Mouse (Mus musculus) lung, adult 2 months (tissue): ENCODE results near the gene Stoml2.

Experiments
- CTCF ChIP-seq: fragments of 200-500 bp; IDR thresholded peaks from 2 replicates; pipeline ENCODE4 v1.5.1; 2011; ENCODE audit warnings: mild to moderate bottlenecking, low read length, control low read depth; ENCODE audit not compliant: insufficient read depth
- POLR2A ChIP-seq: fragments of 200-500 bp; IDR thresholded peaks from 2 replicates; pipeline ENCODE4 v1.6.1; 2011; ENCODE audit warnings: low read depth, mild to moderate bottlenecking, control low read depth, low read length, borderline replicate concordance; ENCODE audit errors: extremely low read depth

DNA sequence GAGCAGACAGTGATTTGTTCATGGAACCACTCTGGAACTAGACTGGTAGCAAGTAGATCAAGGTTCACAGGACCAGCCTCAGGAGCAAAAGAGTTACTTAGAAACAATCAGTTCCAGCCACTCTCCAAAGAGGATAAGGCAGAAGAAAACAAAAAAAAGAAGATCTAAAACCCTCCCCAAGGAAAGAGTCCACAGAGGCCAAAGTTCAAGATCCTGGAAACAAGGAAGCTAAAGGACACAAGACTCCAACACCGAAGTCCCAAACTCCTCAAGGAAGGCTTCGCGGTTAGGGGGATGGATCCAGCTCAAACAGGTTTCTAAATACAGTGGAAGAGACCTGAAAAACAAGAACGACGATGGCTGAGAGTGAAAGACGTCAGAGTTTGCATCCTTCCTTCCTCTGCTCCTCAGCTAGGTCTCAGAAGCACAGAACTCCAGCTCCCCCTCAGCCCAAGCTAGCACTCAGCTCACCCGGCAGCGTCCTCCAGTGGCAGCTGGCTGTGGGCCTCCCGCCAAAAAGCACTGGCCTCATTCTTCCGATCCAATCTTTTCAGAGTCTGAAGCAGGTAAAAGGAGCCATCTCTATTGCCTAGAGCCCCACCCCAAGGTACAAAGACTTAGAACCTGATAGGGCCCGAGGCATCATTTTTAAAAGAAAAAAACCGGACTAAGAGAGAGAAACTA lies 28.6 kb downstream of the Stoml2 start:
- TF ChIP-seq CTCF (no peak), POLR2A (no peak)
